Mouse (Mus musculus): ENCODE results near the gene Dync1li1. TPM values are rescaled to one million over a fixed set of nuclear protein-coding genes. Genes with fewer than 3 reads are reported as not detected.

The Dync1li1 gene
- polyA plus RNA-seq, 1 experiment: 57.9 TPM

GRCm38 (mm10) chr9:114672703-114673561, 15.7 kb upstream of the Dync1li1 start:
- Histone ChIP-seq H3K4me1 (ENCODE audit: control insufficient read depth, insufficient read depth, low read length) (peaks cover 2% of the 10 kb centered on the region; the same call in 1 of the 2 replicates), H3K4me3 (ENCODE audit: insufficient read depth, low read length) (peak overlapping the region; percentile 42), H3K27ac (ENCODE audit: insufficient read depth, low read length) (peak overlapping the region; percentile 88)
- TF ChIP-seq CTCF (IDR thresholded peaks at IDR 0.05; ENCODE audit: extremely low read depth, insufficient read depth, low read length) (no peak), POLR2A (IDR thresholded peaks at IDR 0.05; ENCODE audit: extremely low read depth, insufficient read depth, low read length) (peak; percentile 75)

- Histone ChIP-seq H3K4me3 (ENCODE audit: insufficient read depth, low read length) (peak overlapping the region; percentile 42; the same call in 1 of the 2 replicates), H3K4me1 (ENCODE audit: control insufficient read depth, insufficient read depth, low read length) (peaks cover 2% of the 10 kb centered on the region; the same call in 1 of the 2 replicates), H3K27ac (ENCODE audit: insufficient read depth, low read length) (no peak overlapping the region)
- no peak for TF ChIP-seq POLR2A (IDR thresholded peaks at IDR 0.05; ENCODE audit: extremely low read depth, insufficient read depth, low read length)
These were observed 15.0 kb upstream of the Dync1li1 start for GRCm38 (mm10) chr9:114673626-114674025.

- no peak overlapping the region for H3K27ac ChIP-seq (ENCODE audit: insufficient read depth, low read length)
- H3K4me3 ChIP-seq (ENCODE audit: insufficient read depth, low read length): no peak overlapping the region
- no peaks in the 10 kb centered on the region for H3K4me1 ChIP-seq (ENCODE audit: control insufficient read depth, insufficient read depth, low read length)
- TF ChIP-seq CTCF (IDR thresholded peaks at IDR 0.05; ENCODE audit: extremely low read depth, insufficient read depth, low read length) (no peak), POLR2A (IDR thresholded peaks at IDR 0.05; ENCODE audit: extremely low read depth, insufficient read depth, low read length) (no peak)
These were observed 10.0 kb upstream of the Dync1li1 start for GRCm38 (mm10) chr9:114678576-114678975.

- no peak overlapping the region for H3K4me3 ChIP-seq (ENCODE audit: insufficient read depth, low read length)
These were observed 8.6 kb upstream of the Dync1li1 start for GRCm38 (mm10) chr9:114679944-114680343.

GRCm38 (mm10) chr9:114680531-114680930, 8.1 kb upstream of the Dync1li1 start:
- H3K4me1 ChIP-seq (ENCODE audit: control insufficient read depth, insufficient read depth, low read length): no peaks in the 10 kb centered on the region
- TF ChIP-seq POLR2A (IDR thresholded peaks at IDR 0.05; ENCODE audit: extremely low read depth, insufficient read depth, low read length): no peak
- H3K4me3 ChIP-seq (ENCODE audit: insufficient read depth, low read length): no peak overlapping the region
- no peak overlapping the region for H3K27ac ChIP-seq (ENCODE audit: insufficient read depth, low read length)

More at GRCm38 (mm10) chr9:114679944-114680343, 8.6 kb upstream of the Dync1li1 start:
- H3K27ac ChIP-seq (ENCODE audit: insufficient read depth, low read length): no peak overlapping the region
- no peaks in the 10 kb centered on the region for H3K4me1 ChIP-seq (ENCODE audit: control insufficient read depth, insufficient read depth, low read length)
- no peak for TF ChIP-seq CTCF (IDR thresholded peaks at IDR 0.05; ENCODE audit: extremely low read depth, insufficient read depth, low read length)
- no peak for TF ChIP-seq POLR2A (IDR thresholded peaks at IDR 0.05; ENCODE audit: extremely low read depth, insufficient read depth, low read length)

- H3K27ac ChIP-seq (ENCODE audit: insufficient read depth, low read length): no peak overlapping the region
- TF ChIP-seq CTCF (IDR thresholded peaks at IDR 0.05; ENCODE audit: extremely low read depth, insufficient read depth, low read length) (no peak), POLR2A (IDR thresholded peaks at IDR 0.05; ENCODE audit: extremely low read depth, insufficient read depth, low read length) (no peak)
- H3K4me1 ChIP-seq (ENCODE audit: control insufficient read depth, insufficient read depth, low read length): no peaks in the 10 kb centered on the region
- no peak overlapping the region for H3K4me3 ChIP-seq (ENCODE audit: insufficient read depth, low read length)
These were observed 6.4 kb upstream of the Dync1li1 start for GRCm38 (mm10) chr9:114682193-114682592.

GRCm38 (mm10) chr9:114686245-114686644, 2.3 kb upstream of the Dync1li1 start:
- H3K27ac ChIP-seq (ENCODE audit: insufficient read depth, low read length): no peak overlapping the region
- peaks cover 2% of the 10 kb centered on the region; the same call in 1 of the 2 replicates for H3K4me1 ChIP-seq (ENCODE audit: control insufficient read depth, insufficient read depth, low read length)
- no peak overlapping the region for H3K4me3 ChIP-seq (ENCODE audit: insufficient read depth, low read length)
- TF ChIP-seq POLR2A (IDR thresholded peaks at IDR 0.05; ENCODE audit: extremely low read depth, insufficient read depth, low read length) (no peak), CTCF (IDR thresholded peaks at IDR 0.05; ENCODE audit: extremely low read depth, insufficient read depth, low read length) (no peak)

- TF ChIP-seq CTCF (IDR thresholded peaks at IDR 0.05; ENCODE audit: extremely low read depth, insufficient read depth, low read length) (no peak), POLR2A (IDR thresholded peaks at IDR 0.05; ENCODE audit: extremely low read depth, insufficient read depth, low read length) (no peak)
- H3K4me1 ChIP-seq (ENCODE audit: control insufficient read depth, insufficient read depth, low read length): peaks cover 2% of the 10 kb centered on the region; the same call in 1 of the 2 replicates
- no peak overlapping the region for H3K27ac ChIP-seq (ENCODE audit: insufficient read depth, low read length)
These were observed 951 bp upstream of the Dync1li1 start for GRCm38 (mm10) chr9:114687639-114688038.

GRCm38 (mm10) chr9:114688953-114689407, 390 bp downstream of the Dync1li1 start:
- TF ChIP-seq POLR2A (IDR thresholded peaks at IDR 0.05; ENCODE audit: extremely low read depth, insufficient read depth, low read length) (no peak), CTCF (IDR thresholded peaks at IDR 0.05; ENCODE audit: extremely low read depth, insufficient read depth, low read length) (no peak)
- Histone ChIP-seq H3K4me3 (ENCODE audit: insufficient read depth, low read length) (peak overlapping the region; percentile 79), H3K27ac (ENCODE audit: insufficient read depth, low read length) (peak overlapping the region; percentile 98), H3K4me1 (ENCODE audit: control insufficient read depth, insufficient read depth, low read length) (peaks cover 2% of the 10 kb centered on the region; the same call in 1 of the 2 replicates)

More at GRCm38 (mm10) chr9:114687639-114688038, 951 bp upstream of the Dync1li1 start:
- peak overlapping the region; percentile 79; the same call in 1 of the 2 replicates for H3K4me3 ChIP-seq (ENCODE audit: insufficient read depth, low read length)

Data from cortical plate, adult 2 months (tissue).